Mouse (Mus musculus): ENCODE measurements around the gene Dennd4b.

- no peak for TF ChIP-seq CTCF (IDR thresholded peaks at IDR 0.05; ENCODE audit: control insufficient read depth, insufficient read depth, low read length)
- no peak for TF ChIP-seq POLR2A (IDR thresholded peaks at IDR 0.05; ENCODE audit: borderline replicate concordance, control insufficient read depth, low read depth, low read length)
Observed at GRCm38 (mm10) chr3:90245406-90245805, 19.6 kb upstream of the Dennd4b start.
